Mouse (Mus musculus): ENCODE measurements around the gene Nebl.

The Nebl gene

DNA sequence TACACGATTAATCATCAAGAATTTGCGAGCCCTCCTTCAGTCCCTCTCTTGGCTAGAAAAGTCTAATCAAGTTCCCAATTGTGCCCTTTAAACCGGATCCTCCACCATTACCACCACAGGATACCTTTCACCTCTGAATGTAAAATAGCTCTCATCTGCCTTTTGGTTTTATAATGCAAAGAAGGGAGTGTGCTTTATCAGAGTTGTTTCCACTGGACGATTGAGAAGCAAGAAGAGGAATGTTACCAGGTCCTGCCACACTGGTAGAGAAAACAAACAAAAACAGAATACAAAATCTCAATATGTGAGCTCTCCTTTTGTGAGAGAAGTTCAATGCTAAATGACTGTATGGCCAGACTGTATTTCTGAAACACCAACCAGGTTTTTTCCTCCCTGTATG is 127.7 kb downstream of the Nebl start:
- no peak for DNase-seq

DNA sequence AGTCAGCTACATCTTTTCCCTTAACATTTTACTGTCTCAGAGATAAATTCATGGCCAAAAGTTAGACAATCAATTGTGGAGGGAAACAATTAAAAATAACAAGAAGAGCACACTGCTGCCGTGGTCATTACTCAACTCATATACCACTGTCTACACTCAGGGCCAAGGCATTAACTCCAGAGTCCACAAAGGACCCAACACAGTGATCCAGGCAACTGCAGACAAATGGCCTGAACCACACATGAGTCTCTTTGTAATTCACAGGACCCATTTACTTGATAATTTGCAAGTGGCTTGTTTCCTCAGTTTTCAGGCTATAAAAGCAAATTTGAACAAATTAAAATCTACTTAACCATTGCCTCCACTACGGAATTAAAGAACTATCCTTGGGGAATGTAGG is 130.6 kb downstream of the Nebl start:
- no peak for DNase-seq

DNA sequence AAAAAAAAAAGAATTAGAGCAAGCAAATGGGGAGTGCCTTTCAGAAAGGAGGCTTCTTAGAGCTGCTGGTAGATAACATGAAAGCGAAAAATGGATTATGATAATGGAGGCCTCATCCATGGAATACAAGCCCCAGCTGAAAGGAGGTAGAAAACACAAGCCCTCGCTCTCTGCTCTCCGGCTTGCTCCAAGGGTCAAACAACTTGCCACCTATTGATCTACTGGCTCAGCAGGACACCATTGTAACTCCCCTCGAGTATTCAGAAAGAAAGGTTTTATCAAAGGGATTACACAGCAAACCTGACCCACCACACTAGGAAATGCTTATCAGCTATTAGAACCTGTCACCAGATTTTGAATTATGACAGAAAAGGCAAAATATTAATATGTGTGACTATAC is 131.4 kb downstream of the Nebl start:
- DNase-seq: no peak

DNA sequence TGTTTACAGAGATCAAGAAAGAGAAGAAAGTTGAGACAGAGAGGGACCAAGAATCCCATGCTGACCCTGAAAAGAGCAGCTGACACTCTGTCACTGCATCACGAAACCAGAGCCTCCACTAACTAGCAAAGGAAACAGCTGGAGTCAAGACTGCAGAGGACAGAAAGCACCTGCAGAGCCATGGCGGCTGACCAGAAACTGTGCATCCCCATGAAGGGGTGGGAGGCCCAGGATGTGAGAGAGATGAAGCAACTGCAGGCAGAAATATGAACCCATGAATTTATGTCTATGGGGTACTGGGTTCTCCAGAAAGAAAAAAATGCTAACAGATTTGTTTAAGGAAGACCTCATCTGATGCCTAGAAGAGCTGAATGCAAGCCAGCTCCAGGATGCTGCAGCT is 133.3 kb downstream of the Nebl start:
- DNase-seq: no peak

DNA sequence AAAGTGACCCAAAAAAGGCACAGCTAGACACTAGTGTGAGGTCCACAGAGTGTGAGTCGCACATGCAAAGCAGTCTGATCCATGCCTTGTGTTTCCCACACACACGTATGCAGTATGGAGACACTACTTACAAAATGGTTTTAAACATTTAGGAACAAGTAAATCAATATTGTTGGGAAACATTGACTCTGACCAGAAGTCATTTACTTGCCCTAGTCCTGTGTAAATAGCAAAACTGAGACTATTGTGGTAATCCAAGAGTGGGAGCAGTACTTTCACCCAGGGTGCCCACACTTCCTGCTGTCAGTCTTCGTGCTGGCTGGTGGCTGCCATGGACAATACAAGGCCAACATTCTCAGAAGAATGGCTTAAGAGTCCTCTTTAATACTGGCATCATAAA is 141.6 kb downstream of the Nebl start:
- no peak for DNase-seq

DNA sequence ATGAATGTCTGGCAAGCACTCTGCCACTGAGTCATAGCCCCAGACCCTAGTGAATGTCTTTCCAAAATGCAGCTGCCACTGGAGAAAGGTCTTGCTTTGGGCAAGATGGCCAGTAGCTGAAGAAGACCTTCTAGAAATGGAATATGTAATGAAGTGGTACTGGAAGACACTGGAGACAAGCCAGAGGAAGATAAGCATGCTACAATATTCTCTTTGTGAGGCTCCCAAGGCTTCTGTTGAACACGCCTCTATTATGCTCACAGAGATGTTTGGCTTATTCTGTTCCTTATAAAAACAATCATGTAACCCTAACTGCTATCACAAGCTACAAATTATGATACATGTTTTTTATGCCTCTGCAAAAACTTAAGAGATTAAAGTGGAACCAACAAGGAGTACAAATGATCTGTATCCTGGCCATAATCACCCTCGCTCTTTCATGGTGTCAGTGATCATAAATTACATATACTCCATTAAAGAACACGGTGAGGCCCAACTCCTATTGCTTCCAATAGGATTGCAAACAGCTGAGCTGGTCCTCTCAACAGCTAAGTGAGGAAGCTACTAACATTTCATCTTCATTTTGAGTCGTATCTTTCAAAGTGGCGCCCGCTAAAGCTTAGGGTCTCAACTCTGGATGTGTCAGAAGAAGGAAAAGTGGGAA is 145.8 kb downstream of the Nebl start:
- DNase-seq: no peak

DNA sequence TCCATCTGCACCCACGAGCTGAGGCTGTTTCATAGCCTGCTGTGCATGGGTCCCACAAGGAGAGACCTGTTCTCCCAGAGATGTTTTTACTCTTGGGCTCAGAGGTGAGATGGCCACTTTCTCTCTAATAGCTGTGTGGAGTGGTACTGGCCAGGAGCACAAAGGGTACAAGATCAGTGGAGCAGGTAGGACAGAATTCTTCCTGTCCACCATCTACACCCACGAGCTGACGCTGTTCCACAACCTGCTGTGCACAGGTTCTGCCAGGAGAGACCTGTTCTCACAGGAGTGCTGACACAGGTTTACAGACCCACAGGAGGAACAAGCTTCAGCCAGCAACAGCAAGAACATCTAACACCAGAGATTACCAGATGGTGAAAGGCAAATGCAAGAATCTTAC is 155.6 kb downstream of the Nebl start:
- no peak for DNase-seq

DNA sequence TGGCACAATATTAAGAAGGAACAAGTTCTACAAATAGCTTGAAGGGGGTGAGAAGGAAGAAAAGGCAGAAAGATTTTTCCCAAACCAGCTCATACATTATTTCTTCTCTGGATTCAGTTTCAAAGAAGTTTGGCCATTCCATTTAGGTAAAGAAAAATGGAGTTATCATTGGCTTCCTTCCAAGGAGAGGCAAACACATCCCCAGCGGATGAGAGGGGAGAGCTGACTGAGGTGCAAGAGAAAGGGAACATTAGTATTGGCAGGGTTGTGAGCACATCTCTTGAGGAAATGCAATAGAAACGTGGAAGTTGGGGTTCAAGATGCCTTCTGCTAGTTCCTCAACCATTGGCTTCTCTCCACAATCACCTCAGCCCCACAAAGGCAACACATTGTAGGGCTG is 159.5 kb downstream of the Nebl start:
- DNase-seq: no peak

DNA sequence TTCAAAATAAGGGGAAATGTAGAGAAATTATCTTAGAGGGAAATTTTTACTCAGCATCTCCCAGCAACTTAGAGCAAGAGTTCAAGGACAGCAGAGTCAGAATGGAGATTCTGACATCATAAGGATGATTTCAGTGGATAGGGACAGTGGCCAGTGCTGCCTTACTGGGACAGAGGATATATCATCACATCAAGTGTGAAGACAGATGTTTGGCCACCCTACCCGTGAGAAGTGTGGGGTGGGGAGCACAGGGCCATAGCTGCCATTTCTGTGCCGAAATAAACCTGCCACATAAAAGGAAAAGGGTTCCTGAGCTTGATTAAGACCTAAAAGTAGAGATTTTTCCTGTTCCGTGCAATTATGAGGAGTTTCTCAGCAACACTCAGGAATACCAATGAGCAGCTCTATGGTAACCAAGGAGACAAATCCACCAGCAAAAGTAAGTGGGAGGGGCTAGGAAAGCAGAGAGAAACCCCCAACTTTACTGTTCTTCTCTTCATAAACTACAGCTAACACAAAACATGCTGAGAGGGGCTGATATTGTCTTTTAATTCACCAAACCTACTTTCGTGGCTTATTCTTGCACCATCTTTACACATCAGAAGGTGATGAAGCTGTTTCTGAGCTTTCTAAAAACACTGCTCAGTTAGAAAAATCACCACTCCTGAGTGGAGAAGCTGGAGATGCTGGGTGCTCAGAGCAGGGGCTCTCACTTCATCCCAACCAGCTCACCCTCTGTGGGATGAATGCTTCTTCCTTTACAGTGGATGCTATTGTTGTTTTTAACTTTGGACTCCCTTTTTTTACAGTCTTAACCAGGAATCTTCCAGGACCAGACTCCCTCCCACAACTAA is 172.1 kb downstream of the Nebl start:
- DNase-seq: no peak

DNA sequence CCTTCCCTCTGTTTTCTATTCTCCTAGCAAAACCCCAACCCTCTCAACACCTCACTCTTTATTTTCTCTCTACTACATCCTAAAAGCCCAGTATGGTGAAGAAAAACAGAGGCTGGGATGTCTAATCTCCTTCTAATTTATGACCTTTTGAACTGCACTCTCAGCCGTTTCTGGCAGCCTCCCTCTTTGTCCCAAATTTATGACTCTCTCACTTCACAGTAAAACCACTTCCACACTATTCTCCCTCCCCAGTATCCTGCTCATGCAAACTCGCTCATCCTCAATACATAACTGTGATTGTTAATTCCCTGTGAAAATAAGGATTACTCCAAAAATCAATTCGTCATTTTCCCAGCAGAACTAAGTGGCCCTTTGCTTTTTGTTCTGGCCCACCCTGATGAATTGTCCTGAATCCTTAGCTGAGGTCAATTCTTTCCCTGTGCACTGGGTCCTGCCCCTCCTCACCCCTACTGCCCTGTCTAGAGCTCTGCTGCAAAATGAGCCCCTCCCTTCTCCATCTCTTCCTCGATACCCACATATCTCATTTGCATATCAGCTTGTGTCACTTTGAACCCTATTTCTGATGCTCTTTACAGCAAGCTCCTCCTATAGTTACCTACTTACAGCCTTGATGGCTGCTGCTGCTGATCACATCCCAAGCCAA is 181.2 kb downstream of the Nebl start:
- DNase-seq: no peak

DNA sequence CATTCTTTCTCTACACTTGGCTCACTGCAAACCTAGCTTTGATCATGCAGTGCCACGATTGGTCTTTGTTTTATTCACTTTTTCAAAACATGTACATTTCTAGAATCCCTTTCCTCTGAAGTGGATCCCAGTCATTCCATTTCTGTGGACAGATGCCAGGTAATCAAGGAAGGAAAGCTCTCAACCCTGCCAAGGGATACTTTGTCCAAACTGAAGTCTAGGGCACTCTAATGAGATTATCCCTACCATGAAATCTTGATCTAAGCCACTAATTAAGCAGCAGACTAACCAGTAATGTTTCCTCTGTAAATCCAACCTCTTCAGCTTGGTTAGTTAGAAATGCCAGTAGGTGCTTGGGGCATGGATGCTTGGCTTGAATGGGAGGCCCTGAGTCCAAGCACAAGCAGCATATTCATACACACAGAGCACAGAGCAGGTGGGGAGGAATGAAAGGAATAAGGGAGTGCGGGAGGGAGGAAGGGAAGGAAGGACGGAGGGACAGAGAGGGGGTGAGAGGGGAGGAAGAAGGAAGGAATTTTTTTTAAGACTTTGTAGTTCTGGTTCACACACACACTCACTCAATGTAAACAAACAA is 184.8 kb downstream of the Nebl start:
- no peak for DNase-seq

DNA sequence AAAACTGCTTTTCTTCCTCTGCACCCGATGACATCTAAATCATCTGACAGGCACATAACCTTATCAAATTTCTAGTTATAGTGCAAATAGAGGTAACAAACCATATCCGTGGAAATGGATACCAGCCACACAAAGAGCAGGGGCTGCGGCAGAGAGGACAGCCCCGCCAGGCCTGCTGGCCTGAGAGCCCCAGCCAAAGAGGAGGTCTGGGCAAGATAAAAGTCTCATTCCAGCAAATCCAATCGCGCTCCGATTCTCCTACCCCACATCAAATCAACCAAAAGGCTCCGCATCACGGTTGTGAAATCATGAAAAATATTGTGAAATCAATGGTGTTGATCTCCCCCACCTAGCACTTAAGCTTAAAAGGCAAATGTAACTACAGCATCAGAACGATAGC is 191.5 kb downstream of the Nebl start:
- no peak for DNase-seq

DNA sequence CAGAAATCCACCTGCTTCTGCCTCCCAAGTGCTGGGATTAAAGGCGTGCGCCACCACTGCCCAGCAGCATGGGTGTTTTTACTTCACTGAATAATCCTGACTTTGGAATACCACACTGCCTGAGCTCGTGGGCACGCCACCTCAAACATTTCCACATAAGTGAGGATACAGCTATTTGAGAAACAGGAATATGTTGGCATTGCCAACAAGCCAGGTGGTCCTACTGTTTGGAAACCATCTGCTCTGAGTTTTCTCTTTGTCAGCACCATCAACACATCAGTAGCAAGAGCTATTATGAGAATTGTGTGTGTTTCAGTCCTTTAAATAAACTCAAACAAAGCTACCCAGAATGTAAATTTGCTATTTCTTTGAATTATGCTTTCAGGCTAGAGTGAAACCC is 192.8 kb downstream of the Nebl start:
- peak; percentile 62 for DNase-seq

DNA sequence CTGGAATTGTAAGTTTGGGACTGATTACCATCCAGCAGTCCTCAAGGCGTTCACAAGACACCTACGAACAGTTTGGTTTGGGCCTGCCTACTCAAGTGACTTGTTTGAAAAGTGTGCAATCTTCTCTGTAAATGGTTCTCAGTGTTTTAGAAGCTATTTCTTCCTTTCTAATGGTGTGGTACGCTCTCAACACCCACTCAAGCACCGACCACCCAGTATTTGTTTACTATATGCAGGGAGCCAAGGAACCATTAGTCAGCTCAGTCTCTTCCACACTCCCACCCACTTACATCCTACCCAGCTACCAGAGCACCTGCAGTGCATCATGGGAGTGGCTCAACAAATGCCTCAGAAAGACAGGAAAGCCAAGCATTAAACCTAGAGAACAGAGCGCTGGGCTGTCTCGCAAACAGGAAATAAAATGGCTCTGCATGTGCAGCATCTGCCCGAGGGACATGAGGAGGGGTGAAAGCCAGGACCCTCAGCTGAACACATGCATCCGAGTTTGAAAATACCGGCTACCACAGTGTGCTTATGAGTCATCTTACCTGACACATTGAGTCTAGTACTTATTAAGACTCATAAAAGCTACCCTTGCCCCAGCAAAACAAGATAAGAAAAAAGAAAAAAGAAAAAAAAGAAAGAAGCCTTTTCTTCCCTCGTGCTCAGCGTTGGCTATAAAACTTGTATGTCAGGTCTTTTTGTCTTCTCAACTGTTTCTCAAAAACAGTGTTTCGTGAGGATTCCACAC is 199.7 kb downstream of the Nebl start:
- DNase-seq: no peak

DNA sequence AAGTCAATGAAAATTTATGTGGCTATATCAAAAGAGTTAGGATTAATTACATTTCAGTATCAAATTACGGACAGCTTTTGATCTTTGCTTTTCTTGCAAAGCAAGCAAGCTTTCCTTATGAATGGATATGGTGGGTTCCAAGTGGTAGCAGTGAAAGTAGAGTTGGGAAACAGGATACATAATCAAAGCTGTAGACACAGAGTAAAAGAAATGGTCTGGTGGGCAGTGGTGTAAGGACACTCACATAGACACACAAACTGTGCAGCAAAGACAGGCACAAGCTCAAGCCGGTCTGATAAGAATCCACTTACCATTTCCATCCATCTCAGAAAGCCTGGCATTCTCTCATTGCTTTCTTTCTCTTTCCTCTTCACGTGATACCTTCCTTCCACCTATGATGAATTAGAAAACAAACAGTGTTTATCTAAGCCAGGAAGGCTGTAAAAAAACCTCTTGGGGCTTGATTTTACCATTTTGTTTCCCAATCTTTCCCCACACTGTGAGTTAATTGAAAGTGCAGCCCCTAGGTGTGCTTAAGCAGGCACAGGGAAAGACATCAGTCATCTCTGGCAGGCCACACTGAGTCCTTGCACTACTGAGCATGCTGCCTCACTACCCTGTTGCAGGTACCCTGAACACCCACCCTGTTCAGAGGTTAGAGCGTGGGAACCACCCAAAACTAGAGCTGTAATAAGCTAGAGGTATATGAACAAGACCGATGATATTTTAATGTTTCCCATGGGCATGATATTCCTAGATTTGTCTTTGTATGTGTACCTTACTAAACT is 205.3 kb downstream of the Nebl start:
- no peak for DNase-seq

DNA sequence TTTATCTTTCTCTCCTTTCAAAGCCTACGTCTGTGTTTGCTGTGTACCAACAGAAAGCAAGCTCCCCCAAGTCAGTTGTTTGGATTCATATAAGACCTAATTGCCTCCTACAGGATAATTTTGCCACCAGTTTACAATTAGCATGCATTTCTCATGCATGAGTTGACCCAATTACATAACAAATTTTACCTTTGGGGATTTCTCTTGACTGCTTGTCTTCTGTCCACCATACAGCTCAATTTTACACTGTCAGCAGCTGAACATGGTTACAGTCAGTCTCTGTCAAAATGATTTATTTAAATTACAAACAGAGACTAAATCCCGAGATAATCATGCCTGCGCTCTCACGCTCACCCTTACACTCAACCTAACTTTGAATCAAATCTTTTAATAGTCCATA is 206.1 kb downstream of the Nebl start:
- no peak for DNase-seq

DNA sequence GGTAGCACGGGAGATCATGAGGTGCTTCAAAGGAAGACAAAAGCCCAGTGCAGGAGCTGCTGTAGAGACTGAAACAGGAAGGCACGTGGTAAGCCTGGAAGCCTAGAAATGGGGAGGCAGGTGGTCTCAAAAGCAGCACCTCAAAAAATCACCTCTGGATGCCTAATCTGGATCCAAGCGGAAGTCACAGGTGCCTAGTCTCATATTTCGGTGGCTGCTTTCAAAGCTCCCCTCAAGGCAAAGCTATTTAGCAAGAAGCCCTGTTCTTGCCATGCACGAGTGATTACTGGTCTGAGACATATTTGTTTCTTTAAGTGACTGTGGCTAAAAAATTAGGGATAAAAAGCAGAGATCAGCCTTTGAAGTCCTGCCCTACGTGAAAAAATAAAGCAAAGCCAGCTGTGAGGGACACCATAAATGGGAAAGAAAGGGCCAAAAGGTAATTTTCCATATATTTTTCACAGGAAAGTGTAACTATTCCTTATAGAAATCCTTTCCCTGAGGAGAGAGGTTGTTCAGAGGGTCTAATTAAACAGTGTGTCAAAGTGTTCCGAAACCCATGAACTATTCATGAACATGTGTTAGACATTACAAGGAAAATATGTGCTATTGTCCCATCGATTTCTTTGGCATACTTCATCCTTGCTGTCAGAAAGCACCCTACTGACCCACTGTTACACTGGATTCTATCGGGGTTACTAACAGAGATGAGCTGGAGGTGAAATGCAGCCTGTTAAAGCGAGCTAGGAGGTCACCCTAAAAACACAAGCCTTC is 206.9 kb downstream of the Nebl start:
- no peak for DNase-seq

DNA sequence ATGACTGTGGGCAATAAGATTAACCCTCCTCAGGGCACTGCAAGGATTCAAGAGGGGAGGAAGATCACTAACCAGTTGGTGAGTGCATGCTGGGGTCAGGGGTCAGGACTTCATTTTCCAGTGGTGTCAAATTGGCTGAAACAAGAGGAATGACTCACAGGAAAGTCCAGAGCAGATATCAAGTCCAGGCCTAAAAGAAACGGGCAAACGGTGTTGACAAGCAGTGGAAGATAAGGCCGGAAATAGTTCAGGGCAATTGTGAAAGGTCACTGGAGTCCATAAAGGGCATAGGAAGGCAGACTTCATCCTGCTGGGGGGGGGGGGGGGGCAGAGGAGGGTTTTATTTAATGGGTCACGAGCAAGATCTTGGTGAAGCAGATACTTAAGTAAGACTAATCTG is 207.5 kb downstream of the Nebl start:
- DNase-seq: no peak

DNA sequence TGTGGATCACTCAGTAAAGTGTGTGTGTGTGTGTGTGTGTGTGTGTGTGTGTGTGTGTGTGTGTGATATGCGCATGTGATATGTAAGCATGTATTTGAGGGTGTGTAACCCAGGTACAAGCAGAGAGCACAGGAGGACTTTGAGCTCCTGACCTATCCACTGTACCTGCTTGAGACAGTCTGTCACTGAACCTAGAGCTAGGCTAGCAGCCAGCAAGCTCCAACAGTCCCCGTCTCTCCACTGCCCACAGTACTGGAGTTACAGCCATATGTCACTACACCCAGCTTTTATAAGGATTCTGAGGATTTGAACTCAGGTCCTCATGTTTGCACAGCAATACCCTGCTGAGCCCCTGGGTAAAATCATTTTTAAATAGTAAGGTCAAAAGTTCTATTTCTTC is 215.6 kb downstream of the Nebl start:
- DNase-seq: no peak

DNA sequence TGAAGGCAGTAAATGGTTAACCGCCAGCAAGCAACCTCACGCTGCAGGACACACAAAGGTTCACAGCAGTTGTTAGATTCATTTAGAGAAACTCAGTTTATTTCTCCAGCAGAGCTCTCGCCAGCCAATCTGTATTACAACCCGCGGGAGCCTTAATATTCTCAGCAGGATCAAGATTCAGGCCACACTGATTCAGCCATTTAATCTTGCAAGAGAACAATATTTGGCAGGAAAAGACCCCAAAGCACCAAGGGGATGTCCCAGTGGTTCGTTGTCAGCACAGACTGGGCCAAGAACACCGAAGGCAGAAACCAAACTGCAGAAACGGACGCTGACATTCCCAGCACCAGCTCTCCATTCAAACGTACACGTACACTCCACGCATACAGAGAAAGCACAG is 216.5 kb downstream of the Nebl start:
- no peak for DNase-seq

DNA sequence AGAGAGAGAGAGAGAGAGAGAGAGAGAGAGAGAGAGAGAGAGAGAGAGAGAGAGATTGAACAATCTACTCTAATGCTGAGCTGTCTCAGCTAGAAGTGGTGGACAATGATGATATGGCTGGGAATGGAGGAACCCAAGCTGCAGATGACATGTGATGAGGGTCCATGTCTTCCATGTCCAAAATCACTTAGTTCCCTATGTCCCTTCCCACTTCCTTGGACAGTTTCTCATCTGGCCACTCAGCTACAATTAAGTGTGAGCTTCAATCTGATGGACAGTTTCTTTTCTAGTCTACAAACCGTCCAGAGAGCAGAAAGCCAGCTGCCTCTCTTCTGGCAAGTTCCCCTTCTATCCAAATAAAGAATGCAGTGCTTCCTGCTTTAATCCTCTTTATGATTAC is 221.3 kb downstream of the Nebl start:
- no peak for DNase-seq
